24 mouse cellular contexts compared by ENCODE assay signal in genomic region chr9:78917336-78917735, GRCm38 (mm10).
DNase-seq lines count a peak whose midpoint lies in the region; ATAC-seq and TF ChIP-seq lines count a peak whose summit lies in the region.
"Had no signal": no experiment of that assay in that cellular context is flagged by ENCODE, and none has a peak within 500 bp of the region (broad histone marks: within the 10 kb centered on the region; RNA-seq: fewer than 3 reads in every experiment).

No protein-coding gene starts in this region.

- H3K36me3 ChIP-seq in limb, embryonic 13.5 days = no peaks in the 10 kb centered on the region
- no peaks in the 10 kb centered on the region for H3K36me3 ChIP-seq in limb, embryonic 10.5 days
- H3K36me3 ChIP-seq: forebrain, embryonic 10.5 days; heart, embryonic 10.5 days; heart, embryonic 13.5 days; hindbrain, embryonic 12.5 days had no signal

- H3K4me2 ChIP-seq in limb, embryonic 13.5 days (replicated peaks) = no peak overlapping the region
- H3K4me2 ChIP-seq: forebrain, embryonic 13.5 days; heart, embryonic 13.5 days; hindbrain, embryonic 12.5 days had no signal

- no peaks in the 10 kb centered on the region for H3K4me1 ChIP-seq in limb, embryonic 13.5 days
- no peaks in the 10 kb centered on the region for H3K4me1 ChIP-seq in limb, embryonic 10.5 days
- H3K4me1 ChIP-seq: forebrain, embryonic 10.5 days; forebrain, embryonic 13.5 days; heart, embryonic 10.5 days; heart, embryonic 13.5 days; hindbrain, embryonic 12.5 days had no signal

- DNase-seq in limb, embryonic 10.5 days (ENCODE audit: low spot score) = no peak
- peak; percentile 70 for DNase-seq in kidney, adult 9 months
- DNase-seq in kidney, postnatal 10 days = peak; percentile 27
- DNase-seq in kidney, postnatal 36 days = peak; percentile 51 to 64
- DNase-seq in liver = no peak
- DNase-seq in heart, postnatal 4 days = no peak
- DNase-seq in left cerebral cortex, adult 2 months (ENCODE audit: extremely low spot score in 1 of 2, low spot score in 2 of 2) = no peak
- DNase-seq: adrenal gland, adult 8-10 months; adrenal gland, postnatal 36 days; cerebellum, adult 18-20 months; cerebellum, adult 9-10 months; cerebellum, postnatal 14 days; gastrocnemius, postnatal 10 days; gastrocnemius, postnatal 36 days; heart, adult 2 months; heart, postnatal 14 days had no signal

- no peak overlapping the region for H3K9ac ChIP-seq in limb, embryonic 13.5 days
- H3K9ac ChIP-seq: forebrain, embryonic 13.5 days; heart, embryonic 13.5 days; hindbrain, embryonic 12.5 days had no signal

- H3K4me3 ChIP-seq in limb, embryonic 13.5 days = no peak overlapping the region
- no peak overlapping the region for H3K4me3 ChIP-seq in limb, embryonic 10.5 days
- H3K4me3 ChIP-seq in left cerebral cortex, adult 2 months = no peak overlapping the region
- H3K4me3 ChIP-seq: forebrain, embryonic 10.5 days; forebrain, embryonic 13.5 days; heart, adult 2 months; heart, embryonic 10.5 days; heart, embryonic 13.5 days; hindbrain, embryonic 12.5 days had no signal

- WGBS in limb, embryonic 13.5 days = 88% methylated on average over 1 of the region's 1 CpGs
- 96% methylated on average over 1 of the region's 1 CpGs for WGBS in limb, embryonic 10.5 days

- H3K27ac ChIP-seq in limb, embryonic 13.5 days = peak overlapping the region; percentile 29; the same call in 1 of the 2 replicates
- no peak overlapping the region for H3K27ac ChIP-seq in limb, embryonic 10.5 days
- no peak overlapping the region for H3K27ac ChIP-seq in left cerebral cortex, adult 2 months
- H3K27ac ChIP-seq: forebrain, embryonic 10.5 days; forebrain, embryonic 13.5 days; heart, adult 2 months; heart, embryonic 10.5 days; heart, embryonic 13.5 days; hindbrain, embryonic 12.5 days had no signal

- TF ChIP-seq CTCF in left cerebral cortex, adult 2 months (IDR thresholded peaks at IDR 0.05) = no peak

- no peaks in the 10 kb centered on the region for H3K27me3 ChIP-seq in limb, embryonic 13.5 days
- no peaks in the 10 kb centered on the region for H3K27me3 ChIP-seq in limb, embryonic 10.5 days (ENCODE audit: low read depth, poor library complexity, severe bottlenecking)
- H3K27me3 ChIP-seq: forebrain, embryonic 13.5 days; heart, embryonic 13.5 days; hindbrain, embryonic 12.5 days had no signal

- no peak for ATAC-seq in limb, embryonic 13.5 days (ENCODE audit: low FRiP score, low read depth)
- ATAC-seq: CD4-positive, CD25-positive, alpha-beta regulatory T cell, adult 4 months; forebrain, embryonic 13.5 days; forebrain, embryonic 16.5 days had no signal

- intact Hi-C loops in left cerebral cortex, adult 2 months (cut with DNase I) = no loop called here

- H3K9me3 ChIP-seq in limb, embryonic 13.5 days = no peaks in the 10 kb centered on the region
- no peaks in the 10 kb centered on the region for H3K9me3 ChIP-seq in limb, embryonic 10.5 days (replicated peaks)
- H3K9me3 ChIP-seq: forebrain, embryonic 10.5 days; forebrain, embryonic 13.5 days; heart, embryonic 10.5 days; heart, embryonic 13.5 days; hindbrain, embryonic 12.5 days had no signal

Comparison
In these comparisons a context has a peak if more than half of its experiments do, and no peak if none do; other contexts are left out.
1. DNase-seq: peak in kidney, adult 9 months (single experiment), kidney, postnatal 10 days (single experiment) and kidney, postnatal 36 days (2 of 2); none in limb, embryonic 10.5 days (single experiment), liver (single experiment), heart, postnatal 4 days (single experiment) and left cerebral cortex, adult 2 months (0 of 2).